Mouse (Mus musculus) heart, adult 9 months (tissue): ENCODE data around the gene Galnt10.
A peak's percentile ranks its signal among the peaks of the same experiment; 100 is the strongest.
"Not testable (repeated sequence)": the region's sequence is repeated elsewhere in the genome, so short reads cannot be mapped to it uniquely, and the experiment has no call there.

Source experiments
- DNase-seq, 2 experiments: peaks; one replicate each; pipeline ENCODE4 v3.0.0; 2022; ENCODE audit warnings: low spot score in 2 of 2

The Galnt10 gene

GRCm38 (mm10) chr11:57790866-57791535 is 145.8 kb downstream of the Galnt10 start:
- no peak for DNase-seq

- DNase-seq, result no peak
Measured at GRCm38 (mm10) chr11:57795086-57795485, 149.8 kb downstream of the Galnt10 start.

- DNase-seq, result no peak
Measured at GRCm38 (mm10) chr11:57797828-57798227, 152.6 kb downstream of the Galnt10 start.

- no peak for DNase-seq
Measured at GRCm38 (mm10) chr11:57799456-57799855, 154.2 kb downstream of the Galnt10 start.

- no peak for DNase-seq
Measured at GRCm38 (mm10) chr11:57800266-57800951, 155.2 kb downstream of the Galnt10 start.

GRCm38 (mm10) chr11:57800971-57801765 is 155.9 kb downstream of the Galnt10 start, which contains the start of gene Sap30l:
Gene Sap30l, plus strand, starts transcription at chr11:57801637.
- peak; percentile 98 for DNase-seq

- DNase-seq, result peak; percentile 56 to 64
Measured at GRCm38 (mm10) chr11:57801766-57802510, 156.7 kb downstream of the Galnt10 start.

- DNase-seq, result peak in 1 of 2 experiments; percentile 13
Measured at GRCm38 (mm10) chr11:57802511-57802870, 157.2 kb downstream of the Galnt10 start.

GRCm38 (mm10) chr11:57805047-57805446 is 159.8 kb downstream of the Galnt10 start:
- DNase-seq, result no peak

- no peak for DNase-seq
Measured at GRCm38 (mm10) chr11:57809017-57809731, 163.9 kb downstream of the Galnt10 start.

- no peak for DNase-seq
Measured at GRCm38 (mm10) chr11:57809732-57810098, 164.5 kb downstream of the Galnt10 start.

- no peak for DNase-seq
Measured at GRCm38 (mm10) chr11:57811006-57811405, 165.8 kb downstream of the Galnt10 start.

GRCm38 (mm10) chr11:57812212-57812611 is 167.0 kb downstream of the Galnt10 start:
- DNase-seq, result no peak

GRCm38 (mm10) chr11:57813641-57814040 is 168.4 kb downstream of the Galnt10 start:
- DNase-seq, result no peak

- DNase-seq, result no peak
Measured at GRCm38 (mm10) chr11:57818189-57818588, 172.9 kb downstream of the Galnt10 start.

- peak; percentile 28 to 59 for DNase-seq
Measured at GRCm38 (mm10) chr11:57819999-57820581, 174.8 kb downstream of the Galnt10 start.

GRCm38 (mm10) chr11:57823159-57823558 is 177.9 kb downstream of the Galnt10 start:
- not testable (repeated sequence) for DNase-seq

- no peak for DNase-seq
Measured at GRCm38 (mm10) chr11:57823714-57824113, 178.5 kb downstream of the Galnt10 start.

GRCm38 (mm10) chr11:57825234-57825633 is 180.0 kb downstream of the Galnt10 start:
- not testable (repeated sequence) for DNase-seq

- DNase-seq, result no peak
Measured at GRCm38 (mm10) chr11:57827048-57827914, 182.0 kb downstream of the Galnt10 start.
